Mouse (Mus musculus) forebrain, embryonic 12.5 days (tissue): ENCODE data around the gene Amer2. TPM values are rescaled to one million over a fixed set of nuclear protein-coding genes. Genes with fewer than 3 reads are reported as not detected.

Experiments
- ATAC-seq: fragments of 200-750 bp; cut with Nextera tagmentation; 2 replicates; pipeline ENCODE4 v1.8.0; 2017; ENCODE audit warnings: moderate TSS enrichment; ENCODE audit not compliant: low FRiP score
- H3K27ac ChIP-seq: fragments of 300-500 bp; sonication (generic); 2 replicates; pipeline ENCODE4 v1.5.1; 2016; ENCODE audit warnings: mild to moderate bottlenecking
- H3K27me3 ChIP-seq: fragments of 300-500 bp; sonication (generic); 2 replicates; pipeline ENCODE4 v1.6.1; 2016; ENCODE audit warnings: mild to moderate bottlenecking
- H3K36me3 ChIP-seq: fragments of 300-500 bp; sonication (generic); replicated peaks from 2 replicates; pipeline ENCODE4 v1.6.1; 2016; ENCODE audit warnings: mild to moderate bottlenecking
- H3K4me1 ChIP-seq: fragments of 300-500 bp; sonication (generic); 2 replicates; pipeline ENCODE4 v1.6.1; 2016
- H3K4me2 ChIP-seq: fragments of 300-500 bp; sonication (generic); 2 replicates; pipeline ENCODE4 v1.6.1; 2016; ENCODE audit warnings: mild to moderate bottlenecking, moderate library complexity
- H3K4me3 ChIP-seq: fragments of 300-500 bp; sonication (generic); replicated peaks from 2 replicates; pipeline ENCODE4 v1.5.1; 2016; ENCODE audit warnings: mild to moderate bottlenecking
- H3K9ac ChIP-seq: fragments of 300-500 bp; sonication (generic); 2 replicates; pipeline ENCODE4 v1.6.1; 2016; ENCODE audit warnings: mild to moderate bottlenecking
- H3K9me3 ChIP-seq: fragments of 300-500 bp; sonication (generic); 2 replicates; pipeline ENCODE4 v1.6.1; 2016
- WGBS: fragments of 180-500 bp; shearing (Covaris S2); methylation state at CpG from one replicate; pipeline ENCODE4 v1.1.7; 2016; 5-methylcytosine and 5-hydroxymethylcytosine counted together
- polyA plus RNA-seq: library from polyadenylated mRNA; unstranded; fragments of >200 nt; fragmentation: Nextera tagmentation; extraction: Ambion mirVana; gene quantifications from 2 replicates; pipeline ENCODE4 v1.2.1, GENCODE M21; 2016

Gene Amer2
- polyA plus RNA-seq, 1 experiment from 2014 or later = 38.6 TPM

DNA sequence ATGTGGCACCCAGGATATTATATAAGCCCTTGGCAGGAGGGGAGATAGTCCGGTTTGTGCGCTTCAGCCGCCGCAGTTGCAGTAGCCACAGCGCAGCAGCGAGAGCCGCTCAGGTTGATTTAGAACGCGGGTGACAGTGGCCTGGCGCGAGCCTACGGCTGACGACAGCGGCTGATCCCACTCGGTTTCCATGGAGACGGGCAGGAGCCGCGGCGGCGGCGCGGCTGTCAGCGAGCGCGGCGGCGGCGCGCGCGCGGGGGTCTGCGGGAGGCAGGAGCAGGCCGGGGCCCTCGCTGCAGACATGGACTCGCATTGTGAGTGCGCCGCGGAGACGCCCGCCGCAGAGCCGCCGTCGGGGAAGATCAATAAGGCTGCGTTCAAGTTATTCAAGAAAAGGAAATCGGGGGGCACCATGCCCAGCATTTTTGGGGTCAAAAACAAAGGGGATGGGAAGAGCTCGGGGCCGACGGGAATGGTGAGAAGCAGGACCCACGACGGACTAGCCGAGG is 5.1 kb downstream of the Amer2 start:
- H3K27me3 ChIP-seq = peaks cover 5% of the 10 kb centered on the region

DNA sequence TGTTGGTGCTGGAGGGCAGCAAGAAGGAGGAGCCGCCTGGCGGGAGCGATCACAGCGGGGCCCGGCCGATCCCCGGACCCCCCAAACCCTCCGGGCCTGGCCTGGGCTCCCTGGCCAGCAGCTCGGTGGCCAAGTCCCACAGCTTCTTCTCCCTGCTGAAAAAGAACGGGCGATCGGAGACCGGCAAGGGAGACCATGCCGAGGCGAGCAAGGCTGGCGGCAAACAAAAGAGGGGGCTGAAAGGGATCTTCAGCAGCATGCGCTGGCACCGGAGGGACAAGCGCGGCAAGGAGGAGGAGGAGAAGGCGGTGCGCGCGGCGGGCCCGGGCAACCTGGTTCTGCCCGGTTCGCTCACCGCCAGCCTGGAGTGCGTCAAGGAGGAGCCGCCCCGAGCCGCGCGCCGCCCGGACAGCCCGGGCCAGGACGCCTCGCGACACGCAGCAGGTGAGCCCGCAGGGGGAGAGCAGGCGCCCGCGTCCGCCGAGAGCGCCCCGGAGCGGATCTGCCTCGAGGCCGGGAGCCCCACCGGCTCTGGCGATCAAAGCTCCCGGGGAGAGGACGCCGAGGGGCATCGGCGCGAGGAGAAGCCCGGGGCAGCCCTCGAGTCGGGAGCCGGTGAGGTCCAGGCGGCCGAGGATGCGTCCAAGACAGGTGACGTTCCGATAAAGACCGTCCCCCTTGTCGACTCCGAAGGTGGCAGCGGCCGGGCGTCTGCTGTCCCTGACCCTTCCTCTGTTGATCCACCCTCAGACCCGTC is 5.7 kb downstream of the Amer2 start:
- H3K27ac ChIP-seq = peak overlapping the region; percentile 93
- H3K27me3 ChIP-seq = peaks cover 5% of the 10 kb centered on the region
- WGBS = under 1% methylated on average over 71 of the region's 77 CpGs
- no peaks in the 10 kb centered on the region for H3K9me3 ChIP-seq
- peaks cover 47% of the 10 kb centered on the region for H3K4me1 ChIP-seq
- H3K4me2 ChIP-seq = peak overlapping the region; percentile 81
- H3K9ac ChIP-seq = peak overlapping the region; percentile 93
- peaks cover 10% of the 10 kb centered on the region; the same call in 1 of the 2 replicates for H3K36me3 ChIP-seq
- ATAC-seq = peak; percentile 68
- peak overlapping the region; percentile 86 for H3K4me3 ChIP-seq

More for the DNA sequence above, 5.1 kb downstream of the Amer2 start:
- Histone ChIP-seq H3K4me3 (peak overlapping the region; percentile 86), H3K27ac (peak overlapping the region; percentile 93), H3K9ac (peak overlapping the region; percentile 93), H3K4me2 (peak overlapping the region; percentile 81), H3K4me1 (peaks cover 41% of the 10 kb centered on the region), H3K36me3 (0 out of 2 replicates have a peak, but pooled peaks cover 6% of the 10 kb centered on the region), H3K9me3 (no peaks in the 10 kb centered on the region)
- peak; percentile 93 for ATAC-seq
- WGBS = under 1% methylated on average over 53 of the region's 53 CpGs

DNA sequence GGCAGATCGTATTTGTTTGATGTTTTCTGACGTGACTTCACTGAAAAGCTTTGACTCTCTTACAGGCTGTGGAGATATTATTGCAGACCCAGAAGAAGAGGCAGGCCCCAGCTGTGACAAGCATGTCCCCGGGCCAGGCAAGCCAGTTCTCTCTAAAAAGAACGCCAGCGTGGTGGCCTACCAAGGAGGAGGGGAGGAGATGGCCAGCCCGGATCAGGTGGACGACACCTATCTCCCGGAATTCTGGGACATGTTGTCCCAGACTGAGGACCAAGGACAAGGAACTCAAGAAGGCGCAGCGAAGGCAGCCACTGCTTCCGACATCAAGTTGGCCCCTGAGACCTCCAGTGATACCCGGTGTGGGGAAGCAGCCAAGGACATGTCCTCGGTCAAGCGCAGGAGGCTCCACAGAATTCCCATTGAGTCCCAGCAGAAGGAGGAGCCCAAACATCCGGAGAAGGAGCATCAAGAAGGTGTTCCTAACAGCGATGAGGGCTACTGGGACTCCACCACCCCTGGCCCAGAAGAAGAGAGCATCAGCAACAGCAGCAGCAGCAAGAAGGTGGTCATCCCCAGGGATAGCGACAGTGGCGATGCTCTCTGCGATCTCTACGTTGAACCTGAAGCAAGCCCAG is 6.4 kb downstream of the Amer2 start:
- peaks cover 16% of the 10 kb centered on the region; the same call in 1 of the 2 replicates for H3K36me3 ChIP-seq
- WGBS = 52% methylated on average over 20 of the region's 20 CpGs
- ATAC-seq = peak; percentile 0; the same call in 1 of the 2 replicates
- peaks cover 54% of the 10 kb centered on the region for H3K4me1 ChIP-seq
- H3K9ac ChIP-seq = peak overlapping the region; percentile 93
- peak overlapping the region; percentile 81 for H3K4me2 ChIP-seq
- H3K9me3 ChIP-seq = no peaks in the 10 kb centered on the region
- peaks cover 5% of the 10 kb centered on the region for H3K27me3 ChIP-seq
- peak overlapping the region; percentile 93 for H3K27ac ChIP-seq
- peak overlapping the region; percentile 86 for H3K4me3 ChIP-seq

DNA sequence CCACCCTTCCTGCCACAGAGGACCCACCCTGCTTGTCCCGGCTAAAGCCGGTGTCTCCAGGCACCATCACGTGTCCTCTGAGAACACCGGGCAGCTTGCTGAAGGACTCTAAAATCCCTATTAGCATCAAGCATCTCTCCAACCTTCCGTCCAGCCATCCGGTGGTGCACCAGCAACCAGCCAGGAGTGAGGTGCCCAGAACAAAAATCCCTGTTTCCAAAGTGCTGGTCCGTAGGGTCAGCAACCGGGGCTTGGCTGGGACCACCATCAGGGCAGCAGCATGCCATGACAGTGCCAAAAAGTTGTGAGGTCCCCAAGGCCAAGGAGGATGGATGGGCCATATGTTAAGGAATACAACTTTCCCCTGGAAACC is 6.9 kb downstream of the Amer2 start:
- H3K36me3 ChIP-seq = peaks cover 16% of the 10 kb centered on the region
- H3K9me3 ChIP-seq = no peaks in the 10 kb centered on the region
- H3K27me3 ChIP-seq = peaks cover 5% of the 10 kb centered on the region; the same call in 1 of the 2 replicates
- H3K4me3 ChIP-seq = peak overlapping the region; percentile 86
- H3K9ac ChIP-seq = peak overlapping the region; percentile 93
- H3K4me1 ChIP-seq = peaks cover 59% of the 10 kb centered on the region
- peak overlapping the region; percentile 81 for H3K4me2 ChIP-seq
- ATAC-seq = no peak
- H3K27ac ChIP-seq = no peak overlapping the region
- 89% methylated on average over 8 of the region's 8 CpGs for WGBS

DNA sequence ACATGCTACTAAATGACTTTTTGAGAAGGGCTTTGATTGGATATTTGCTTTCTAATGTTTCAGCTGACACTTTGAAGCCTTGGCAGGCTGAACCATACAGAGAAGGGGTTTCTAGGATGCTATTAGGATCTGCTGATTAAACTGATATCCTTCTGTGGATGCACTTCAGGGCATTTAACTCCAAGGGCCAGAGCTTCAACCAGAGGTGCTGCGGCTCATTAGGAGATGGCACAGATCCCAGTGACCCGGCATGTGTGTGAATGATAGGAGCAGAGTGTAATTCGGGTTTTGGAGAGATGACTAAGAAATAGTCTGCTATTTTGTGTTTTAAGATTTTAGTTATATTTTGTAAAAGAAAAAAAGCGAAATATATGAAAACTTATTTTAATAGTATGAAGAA is 8.6 kb downstream of the Amer2 start:
- Histone ChIP-seq H3K9ac (no peak overlapping the region), H3K4me2 (peak overlapping the region; percentile 81), H3K27me3 (no peaks in the 10 kb centered on the region; the same call in 1 of the 2 replicates), H3K36me3 (peaks cover 16% of the 10 kb centered on the region), H3K4me3 (peak overlapping the region; percentile 26), H3K9me3 (no peaks in the 10 kb centered on the region), H3K4me1 (peaks cover 75% of the 10 kb centered on the region), H3K27ac (no peak overlapping the region)
- WGBS = 69% methylated on average over 4 of the region's 4 CpGs
- no peak for ATAC-seq

DNA sequence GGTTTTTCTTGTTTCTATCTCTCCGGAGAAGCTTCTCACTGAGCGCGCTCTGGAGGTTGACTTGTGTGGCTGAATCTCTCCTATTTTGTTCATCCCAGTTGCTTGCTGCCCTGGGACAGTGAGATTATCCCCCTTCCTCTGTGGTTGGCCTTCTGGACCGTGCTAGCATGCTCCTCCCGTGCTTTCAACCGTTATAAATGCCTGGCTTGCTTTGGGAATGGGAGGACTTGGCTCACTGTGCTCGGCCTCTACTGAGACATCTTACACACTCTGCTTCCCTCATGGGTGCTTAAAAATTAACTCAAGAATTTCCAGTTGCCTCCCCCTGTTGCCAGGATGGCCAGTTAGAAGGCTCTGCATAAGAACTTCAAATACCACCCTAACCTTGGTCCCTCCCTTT is 10.8 kb downstream of the Amer2 start:
- no peak overlapping the region for H3K4me3 ChIP-seq
- H3K27ac ChIP-seq = no peak overlapping the region
- no peaks in the 10 kb centered on the region for H3K9me3 ChIP-seq
- peaks cover 16% of the 10 kb centered on the region for H3K36me3 ChIP-seq
- no peaks in the 10 kb centered on the region; the same call in 1 of the 2 replicates for H3K27me3 ChIP-seq
- 87% methylated on average over 7 of the region's 7 CpGs for WGBS
- H3K4me1 ChIP-seq = peaks cover 74% of the 10 kb centered on the region
- no peak for ATAC-seq
- peak overlapping the region; percentile 81 for H3K4me2 ChIP-seq
- H3K9ac ChIP-seq = no peak overlapping the region

DNA sequence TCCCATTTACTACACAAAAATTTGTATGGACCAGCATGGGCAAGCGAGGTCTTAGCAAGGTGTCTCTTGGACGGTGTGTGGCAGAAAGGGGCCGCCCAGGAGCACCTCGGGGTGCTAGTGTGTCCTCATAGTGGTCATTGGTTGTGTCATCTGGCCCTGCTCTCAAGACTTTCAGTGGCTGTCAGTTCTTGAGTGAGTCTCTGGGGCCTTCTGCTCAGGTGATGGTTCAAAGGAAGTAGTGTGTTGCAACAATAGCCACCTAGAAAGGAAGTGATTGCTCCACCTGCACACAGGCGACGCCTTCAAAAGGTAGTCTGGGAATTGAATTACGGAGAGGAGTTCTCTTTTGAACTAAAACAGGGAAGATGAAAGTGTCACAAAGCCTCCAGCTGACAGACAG is 11.2 kb downstream of the Amer2 start:
- peaks cover 16% of the 10 kb centered on the region for H3K36me3 ChIP-seq
- 92% methylated on average over 7 of the region's 7 CpGs for WGBS
- no peak overlapping the region for H3K4me3 ChIP-seq
- H3K27ac ChIP-seq = no peak overlapping the region
- H3K4me1 ChIP-seq = peaks cover 72% of the 10 kb centered on the region
- H3K27me3 ChIP-seq = no peaks in the 10 kb centered on the region; the same call in 1 of the 2 replicates
- ATAC-seq = no peak
- H3K9me3 ChIP-seq = no peaks in the 10 kb centered on the region
- no peak overlapping the region for H3K9ac ChIP-seq
- H3K4me2 ChIP-seq = peak overlapping the region; percentile 81

DNA sequence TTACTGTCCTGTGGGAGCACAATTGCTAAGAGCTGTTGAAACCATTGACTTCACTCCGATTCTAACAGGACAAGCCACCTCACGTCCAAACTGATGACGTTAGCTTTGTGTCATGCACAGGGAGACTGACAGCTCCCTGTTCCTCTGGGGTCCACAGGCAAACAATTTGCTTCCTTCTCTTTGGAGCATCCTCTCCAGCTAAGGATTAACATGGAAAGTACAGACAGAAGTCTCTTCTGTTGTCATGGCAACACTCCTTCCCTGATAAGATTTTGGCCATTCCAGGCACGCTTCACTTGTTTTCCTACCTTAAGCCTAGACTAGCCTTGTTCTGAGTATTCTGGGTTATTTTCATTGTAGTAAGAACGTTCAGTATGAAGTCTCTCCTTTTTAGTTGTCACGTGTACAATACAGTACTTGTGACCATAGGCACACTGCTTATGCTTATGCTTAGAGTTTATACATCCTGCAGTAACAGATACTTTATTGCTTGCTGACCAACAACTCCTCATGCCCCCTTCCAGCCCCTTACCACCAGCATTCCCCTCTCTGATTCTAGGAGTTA is 12.1 kb downstream of the Amer2 start:
- H3K36me3 ChIP-seq = peaks cover 11% of the 10 kb centered on the region
- H3K4me2 ChIP-seq = 0 out of 2 replicates have a peak overlapping the region, but pooled peaks have one; percentile 6
- H3K9me3 ChIP-seq = no peaks in the 10 kb centered on the region
- no peak overlapping the region for H3K9ac ChIP-seq
- no peak overlapping the region for H3K4me3 ChIP-seq
- 0 out of 2 replicates have a peak overlapping the region, but pooled peaks have one; percentile 42 for H3K27ac ChIP-seq
- no peaks in the 10 kb centered on the region; the same call in 1 of the 2 replicates for H3K27me3 ChIP-seq
- peak; percentile 54; the same call in 1 of the 2 replicates for ATAC-seq
- peaks cover 64% of the 10 kb centered on the region for H3K4me1 ChIP-seq
- 49% methylated on average over 6 of the region's 6 CpGs for WGBS

DNA sequence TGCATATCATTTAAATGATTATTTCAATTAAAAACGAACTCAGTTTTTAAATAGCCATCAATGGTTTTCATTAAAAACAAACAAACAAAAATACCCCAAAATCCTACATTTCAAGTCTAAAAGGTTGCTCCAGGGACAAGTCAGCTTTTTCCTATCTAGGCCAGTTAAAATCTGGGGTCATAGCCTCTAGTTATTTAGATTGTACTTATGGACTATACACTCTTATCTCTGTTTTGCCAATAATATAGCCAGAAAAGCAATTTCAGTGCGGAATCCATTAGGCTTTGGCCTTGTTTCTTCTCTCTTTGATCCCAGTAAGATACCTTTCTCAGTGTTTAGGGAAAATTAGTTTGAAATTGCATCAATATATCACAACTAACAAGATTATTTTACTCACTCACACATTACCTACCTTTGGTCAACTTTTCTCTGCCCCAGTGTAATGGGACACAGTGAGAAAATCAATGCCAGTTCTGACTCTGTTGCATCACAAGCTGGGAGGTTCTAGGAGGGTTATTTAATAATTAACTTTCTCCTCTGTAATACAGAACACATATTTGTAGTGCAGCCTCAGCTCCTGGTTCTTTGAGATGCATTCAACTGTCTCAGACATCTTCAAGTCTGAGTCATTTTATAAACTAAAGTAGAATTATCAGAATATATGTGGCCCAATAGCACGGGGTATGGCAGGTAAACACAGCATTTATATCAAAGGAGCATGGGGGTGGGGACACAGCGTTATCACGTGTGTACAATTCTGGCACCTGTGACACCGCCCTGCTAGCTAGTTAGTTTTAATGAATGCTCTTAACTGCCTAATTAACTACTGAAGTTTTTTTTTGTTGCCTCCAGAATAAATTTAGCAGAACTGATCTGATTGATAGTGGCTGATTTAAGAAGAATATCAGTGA is 13.8 kb downstream of the Amer2 start:
- no peaks in the 10 kb centered on the region for H3K27me3 ChIP-seq
- H3K4me3 ChIP-seq = no peak overlapping the region
- H3K4me2 ChIP-seq = no peak overlapping the region
- H3K9me3 ChIP-seq = no peaks in the 10 kb centered on the region
- H3K36me3 ChIP-seq = peaks cover 11% of the 10 kb centered on the region
- 71% methylated on average over 6 of the region's 6 CpGs for WGBS
- no peak overlapping the region for H3K27ac ChIP-seq
- H3K9ac ChIP-seq = no peak overlapping the region
- H3K4me1 ChIP-seq = peaks cover 50% of the 10 kb centered on the region
- ATAC-seq = no peak

DNA sequence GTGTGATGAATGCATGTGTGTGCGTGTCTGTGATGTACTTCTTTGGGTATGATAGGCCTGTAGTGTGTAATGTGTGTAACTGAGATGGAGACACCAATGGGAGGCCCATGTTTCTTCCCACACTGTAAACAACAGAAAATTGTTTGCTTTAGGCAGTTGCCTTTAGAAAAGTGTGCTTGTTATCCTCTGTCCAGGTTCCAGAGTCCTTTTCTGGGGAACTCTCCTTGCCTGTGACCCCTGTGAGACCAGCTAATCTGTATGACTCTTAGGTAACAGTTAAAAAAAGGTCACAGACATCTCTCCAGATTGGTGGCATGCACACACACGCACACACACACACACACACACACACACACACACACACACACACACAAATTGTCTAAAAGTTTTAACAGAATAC is 15.3 kb downstream of the Amer2 start:
- no peak overlapping the region for H3K27ac ChIP-seq
- H3K9ac ChIP-seq = no peak overlapping the region
- H3K4me1 ChIP-seq = peaks cover 46% of the 10 kb centered on the region
- no peak for ATAC-seq
- WGBS = 90% methylated on average over 2 of the region's 2 CpGs
- peaks cover 8% of the 10 kb centered on the region for H3K36me3 ChIP-seq
- no peaks in the 10 kb centered on the region for H3K9me3 ChIP-seq
- no peaks in the 10 kb centered on the region for H3K27me3 ChIP-seq
- no peak overlapping the region for H3K4me2 ChIP-seq
- H3K4me3 ChIP-seq = no peak overlapping the region

DNA sequence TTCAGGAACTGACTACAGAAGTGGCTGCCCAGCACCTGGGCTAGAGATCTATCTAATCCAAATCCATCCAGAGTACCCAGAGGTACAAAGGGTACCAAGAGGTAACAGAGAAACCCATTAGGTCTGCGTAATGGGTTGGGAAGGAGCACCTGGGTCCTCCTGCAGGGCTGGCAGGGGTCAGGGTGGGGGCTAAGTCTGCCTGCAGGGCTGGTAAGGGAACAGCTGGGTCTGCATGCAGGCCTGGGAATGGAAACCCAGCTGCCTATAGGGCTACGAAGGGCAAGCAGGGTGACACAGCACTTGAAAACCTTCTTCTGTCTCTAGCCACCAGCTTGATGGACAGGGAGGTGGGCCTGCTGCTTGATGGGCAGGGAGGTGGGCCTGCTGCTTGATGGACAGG is 19.1 kb downstream of the Amer2 start:
- Histone ChIP-seq H3K27ac (no peak overlapping the region), H3K9ac (no peak overlapping the region), H3K4me3 (no peak overlapping the region), H3K4me2 (no peak overlapping the region), H3K9me3 (no peaks in the 10 kb centered on the region), H3K36me3 (no peaks in the 10 kb centered on the region), H3K27me3 (no peaks in the 10 kb centered on the region), H3K4me1 (peaks cover 9% of the 10 kb centered on the region)
- WGBS = 69% methylated on average over 2 of the region's 2 CpGs
- peak; percentile 33; the same call in 1 of the 2 replicates for ATAC-seq
